Mouse (Mus musculus): ENCODE results near the gene Mau2. TPM values are rescaled to one million over a fixed set of nuclear protein-coding genes. Genes with fewer than 3 reads are reported as not detected.
A peak's percentile ranks its signal among the peaks of the same experiment; 100 is the strongest.
"Not testable (repeated sequence)": the region's sequence is repeated elsewhere in the genome, so short reads cannot be mapped to it uniquely, and the experiment has no call there.

The Mau2 gene
- polyA plus RNA-seq, 1 experiment from 2014 or later, result 69.4 TPM

DNA sequence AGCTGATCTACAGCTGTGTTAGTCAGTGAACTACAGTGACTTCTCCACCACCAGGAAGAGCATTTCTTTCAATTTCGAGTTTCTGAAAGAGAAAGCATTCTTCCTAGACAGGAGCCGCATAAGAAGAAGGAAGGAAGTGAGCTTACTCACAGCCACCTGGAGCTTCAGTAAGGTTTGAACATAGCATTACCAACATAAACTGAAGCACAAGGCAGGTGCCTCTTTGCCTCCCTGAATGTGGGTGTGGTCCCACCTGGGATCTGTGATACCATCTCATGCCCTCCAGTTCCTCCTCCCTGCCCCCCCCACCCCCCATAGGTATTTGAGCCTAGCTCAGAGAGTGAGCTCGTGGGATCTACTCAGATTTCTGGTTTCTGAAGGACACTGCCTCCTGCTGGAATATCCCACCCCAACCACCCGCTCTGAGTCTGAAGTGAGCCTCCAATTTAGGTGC is 39.3 kb downstream of the Mau2 start:
- no peak overlapping the region for H3K9ac ChIP-seq
- no peaks in the 10 kb centered on the region for H3K27me3 ChIP-seq (ENCODE audit: control insufficient read depth, insufficient read depth, low read length)
- DNase-seq (ENCODE audit: low spot score) (no peak), ATAC-seq (ENCODE audit: low FRiP score) (no peak)
- no peaks in the 10 kb centered on the region for H3K36me3 ChIP-seq (replicated peaks; ENCODE audit: control insufficient read depth, insufficient read depth)
- no peak overlapping the region for H3K27ac ChIP-seq
- no peak overlapping the region for H3K4me3 ChIP-seq (replicated peaks; ENCODE audit: low read length)
- 67% methylated on average over 4 of the region's 4 CpGs for WGBS
- no peak overlapping the region for H3K4me2 ChIP-seq (replicated peaks)
- no peaks in the 10 kb centered on the region; the same call in 1 of the 2 replicates for H3K4me1 ChIP-seq (replicated peaks; ENCODE audit: control insufficient read depth, insufficient read depth, low read length)
- no peaks in the 10 kb centered on the region for H3K9me3 ChIP-seq (ENCODE audit: control insufficient read depth, low read length)

DNA sequence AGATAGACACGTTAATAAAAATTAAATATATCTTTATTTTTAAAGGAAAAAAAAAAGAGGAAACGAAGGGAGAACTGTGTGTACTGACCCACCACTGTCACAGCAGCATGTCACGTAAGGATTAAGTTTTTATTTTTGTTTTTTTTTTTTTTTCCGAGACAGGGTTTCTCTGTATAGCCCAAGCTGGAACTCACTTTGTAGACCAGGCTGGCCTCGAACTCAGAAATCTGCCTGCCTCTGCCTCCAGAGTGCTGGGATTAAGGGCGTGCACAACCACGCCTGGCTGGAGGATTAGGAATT is 40.7 kb downstream of the Mau2 start:
- H3K4me3 ChIP-seq (replicated peaks; ENCODE audit: low read length); ATAC-seq (ENCODE audit: low FRiP score); H3K9me3 ChIP-seq (ENCODE audit: control insufficient read depth, low read length); H3K27ac ChIP-seq; H3K9ac ChIP-seq; H3K4me1 ChIP-seq (replicated peaks; ENCODE audit: control insufficient read depth, insufficient read depth, low read length); H3K4me2 ChIP-seq (replicated peaks); H3K36me3 ChIP-seq (replicated peaks; ENCODE audit: control insufficient read depth, insufficient read depth); DNase-seq (ENCODE audit: low spot score); H3K27me3 ChIP-seq (ENCODE audit: control insufficient read depth, insufficient read depth, low read length): not testable (repeated sequence)
- WGBS, result 40% methylated on average over 7 of the region's 7 CpGs

DNA sequence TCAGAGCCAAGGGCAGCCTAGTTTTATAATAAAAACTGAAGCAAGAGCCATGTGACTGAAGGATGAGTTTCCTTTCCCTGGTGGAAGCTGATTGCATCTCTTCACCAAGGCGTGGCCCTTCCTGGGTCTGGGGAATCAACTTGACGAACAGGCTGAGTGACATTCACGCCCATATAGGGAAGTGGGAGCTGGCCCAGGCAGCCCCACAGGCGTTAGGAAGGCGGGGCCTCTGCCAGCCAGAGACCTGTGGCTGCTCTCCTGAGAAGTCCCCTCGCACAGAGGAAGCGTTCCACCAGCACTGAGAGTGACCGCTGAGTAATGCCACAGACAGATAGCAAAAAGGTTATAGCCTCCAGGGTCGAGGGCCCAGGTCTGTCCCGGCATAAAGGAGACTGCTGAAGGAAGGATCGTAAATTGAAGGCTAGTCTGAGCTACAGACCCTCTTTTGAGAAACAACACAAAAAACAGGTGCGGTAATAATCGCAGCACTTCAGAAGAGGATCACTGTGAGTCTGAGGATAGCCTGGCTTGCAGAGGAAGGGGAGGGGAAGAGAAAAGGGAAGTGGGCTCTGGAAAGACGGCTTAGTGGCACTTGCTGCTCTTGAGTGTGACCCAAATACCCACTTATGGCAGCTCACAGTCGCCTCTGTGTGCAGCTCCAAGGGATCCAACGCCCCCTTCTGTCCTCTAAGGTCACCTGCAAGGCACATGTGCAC is 41.2 kb downstream of the Mau2 start:
- Histone ChIP-seq H3K27me3 (ENCODE audit: control insufficient read depth, insufficient read depth, low read length) (no peaks in the 10 kb centered on the region), H3K9me3 (ENCODE audit: control insufficient read depth, low read length) (no peaks in the 10 kb centered on the region), H3K4me3 (replicated peaks; ENCODE audit: low read length) (no peak overlapping the region), H3K9ac (no peak overlapping the region), H3K27ac (no peak overlapping the region), H3K4me2 (replicated peaks) (peak overlapping the region; percentile 24), H3K36me3 (replicated peaks; ENCODE audit: control insufficient read depth, insufficient read depth) (no peaks in the 10 kb centered on the region), H3K4me1 (replicated peaks; ENCODE audit: control insufficient read depth, insufficient read depth, low read length) (no peaks in the 10 kb centered on the region; the same call in 1 of the 2 replicates)
- WGBS, result 3% methylated on average over 16 of the region's 16 CpGs
- ATAC-seq (ENCODE audit: low FRiP score), result no peak
- DNase-seq (ENCODE audit: low spot score), result no peak

- no peaks in the 10 kb centered on the region for H3K27me3 ChIP-seq (ENCODE audit: control insufficient read depth, insufficient read depth, low read length)
- no peak overlapping the region for H3K9ac ChIP-seq
- no peak overlapping the region for H3K4me2 ChIP-seq (replicated peaks)
- H3K27ac ChIP-seq, result no peak overlapping the region
- no peaks in the 10 kb centered on the region for H3K36me3 ChIP-seq (replicated peaks; ENCODE audit: control insufficient read depth, insufficient read depth)
- 78% methylated on average over 2 of the region's 2 CpGs for WGBS
- H3K9me3 ChIP-seq (ENCODE audit: control insufficient read depth, low read length), result no peaks in the 10 kb centered on the region
- peaks cover 2% of the 10 kb centered on the region; the same call in 1 of the 2 replicates for H3K4me1 ChIP-seq (replicated peaks; ENCODE audit: control insufficient read depth, insufficient read depth, low read length)
- DNase-seq (ENCODE audit: low spot score) (no peak), ATAC-seq (ENCODE audit: low FRiP score) (no peak)
- H3K4me3 ChIP-seq (replicated peaks; ENCODE audit: low read length), result no peak overlapping the region
Measured at GRCm38 (mm10) chr8:70000226-70000625, 42.3 kb downstream of the Mau2 start.

GRCm38 (mm10) chr8:69999236-69999635 is 43.3 kb downstream of the Mau2 start:
- Histone ChIP-seq H3K36me3 (replicated peaks; ENCODE audit: control insufficient read depth, insufficient read depth) (no peaks in the 10 kb centered on the region), H3K4me2 (replicated peaks) (no peak overlapping the region), H3K27me3 (ENCODE audit: control insufficient read depth, insufficient read depth, low read length) (no peaks in the 10 kb centered on the region), H3K4me3 (replicated peaks; ENCODE audit: low read length) (no peak overlapping the region), H3K9me3 (ENCODE audit: control insufficient read depth, low read length) (no peaks in the 10 kb centered on the region), H3K27ac (no peak overlapping the region), H3K4me1 (replicated peaks; ENCODE audit: control insufficient read depth, insufficient read depth, low read length) (peaks cover 6% of the 10 kb centered on the region; the same call in 1 of the 2 replicates), H3K9ac (no peak overlapping the region)
- ATAC-seq (ENCODE audit: low FRiP score) (no peak), DNase-seq (ENCODE audit: low spot score) (no peak)
- WGBS, result 98% methylated on average over 4 of the region's 4 CpGs

DNA sequence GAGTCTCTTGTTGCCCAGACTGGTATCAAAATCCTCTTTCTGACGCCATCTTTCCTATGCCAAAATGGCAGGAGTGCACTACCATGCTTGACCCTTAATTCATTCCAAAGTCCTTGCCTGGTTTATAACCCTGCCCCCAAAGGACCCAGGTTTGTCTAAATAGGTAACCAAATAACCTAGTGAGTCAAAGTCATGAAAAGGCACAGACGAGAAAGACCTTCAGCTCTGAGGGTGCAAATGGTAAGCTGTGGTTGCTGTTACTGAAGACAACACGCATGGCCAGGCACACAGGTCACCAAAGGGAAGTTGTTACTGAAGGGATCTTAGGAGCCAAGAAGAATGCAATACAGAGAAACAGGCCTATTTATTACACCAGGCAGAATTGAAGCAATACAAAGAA is 43.8 kb downstream of the Mau2 start:
- no peak overlapping the region for H3K4me3 ChIP-seq (replicated peaks; ENCODE audit: low read length)
- no peaks in the 10 kb centered on the region for H3K27me3 ChIP-seq (ENCODE audit: control insufficient read depth, insufficient read depth, low read length)
- H3K36me3 ChIP-seq (replicated peaks; ENCODE audit: control insufficient read depth, insufficient read depth), result no peaks in the 10 kb centered on the region
- ATAC-seq (ENCODE audit: low FRiP score) (no peak), DNase-seq (ENCODE audit: low spot score) (no peak)
- H3K27ac ChIP-seq, result no peak overlapping the region
- no peak overlapping the region for H3K4me2 ChIP-seq (replicated peaks)
- no peaks in the 10 kb centered on the region for H3K9me3 ChIP-seq (ENCODE audit: control insufficient read depth, low read length)
- H3K4me1 ChIP-seq (replicated peaks; ENCODE audit: control insufficient read depth, insufficient read depth, low read length), result peaks cover 9% of the 10 kb centered on the region; the same call in 1 of the 2 replicates
- no peak overlapping the region for H3K9ac ChIP-seq
- WGBS, result 91% methylated on average over 3 of the region's 3 CpGs

- H3K4me2 ChIP-seq (replicated peaks), result peak overlapping the region; percentile 83
- peak overlapping the region; percentile 71 for H3K9ac ChIP-seq
- ATAC-seq (ENCODE audit: low FRiP score) (no peak), DNase-seq (ENCODE audit: low spot score) (no peak)
- peak overlapping the region; percentile 71 for H3K27ac ChIP-seq
- H3K4me1 ChIP-seq (replicated peaks; ENCODE audit: control insufficient read depth, insufficient read depth, low read length), result peaks cover 9% of the 10 kb centered on the region; the same call in 1 of the 2 replicates
- WGBS, result 3% methylated on average over 35 of the region's 35 CpGs
- peak overlapping the region; percentile 90 for H3K4me3 ChIP-seq (replicated peaks; ENCODE audit: low read length)
- H3K9me3 ChIP-seq (ENCODE audit: control insufficient read depth, low read length), result no peaks in the 10 kb centered on the region
- H3K27me3 ChIP-seq (ENCODE audit: control insufficient read depth, insufficient read depth, low read length), result no peaks in the 10 kb centered on the region
- H3K36me3 ChIP-seq (replicated peaks; ENCODE audit: control insufficient read depth, insufficient read depth), result no peaks in the 10 kb centered on the region
Measured at GRCm38 (mm10) chr8:69996589-69997285, 45.8 kb downstream of the Mau2 start.

DNA sequence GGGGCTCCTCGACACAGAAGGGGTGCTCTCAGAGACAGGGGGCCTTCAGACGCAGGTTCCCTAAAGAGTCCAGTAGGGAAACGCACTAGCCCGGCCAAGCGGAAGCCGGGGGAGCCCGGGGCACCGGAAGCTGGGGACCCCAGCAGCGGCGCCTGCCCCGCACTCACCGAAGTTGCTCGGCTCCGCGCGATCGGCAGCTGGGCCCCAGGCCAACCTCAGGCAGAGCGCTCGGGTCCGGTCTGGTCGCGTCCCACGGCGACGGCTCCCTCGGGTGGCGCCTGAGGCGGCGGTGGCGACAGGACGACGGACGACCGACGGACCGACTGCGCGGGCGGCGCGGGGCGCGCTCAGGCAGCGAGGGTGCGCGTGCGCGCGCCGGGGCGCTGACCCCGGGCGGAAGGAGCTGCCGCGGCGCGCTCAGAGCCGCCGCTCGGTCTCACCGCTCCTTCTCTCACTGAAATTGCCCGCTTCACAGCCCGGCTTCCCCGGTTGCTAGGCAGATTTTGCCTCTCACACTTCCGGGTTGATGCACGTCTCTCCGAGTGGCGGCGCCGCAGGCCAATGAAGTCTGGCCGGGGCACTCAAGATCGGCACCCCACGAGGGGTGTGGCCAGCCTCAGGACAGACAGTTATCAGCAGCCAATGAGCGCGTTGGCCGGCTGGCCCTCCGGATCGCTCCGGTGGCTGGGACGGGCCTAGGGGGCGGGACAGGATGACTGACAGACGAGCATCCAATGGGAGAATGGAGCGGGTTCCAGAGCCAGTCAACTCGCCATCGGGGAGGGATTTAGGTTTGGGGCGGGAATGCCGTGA is 46.6 kb downstream of the Mau2 start, which contains the start of gene Gatad2a:
Gene Gatad2a, minus strand, starts transcription at position 609 of the 813 bp plus-strand sequence.
- H3K9me3 ChIP-seq (ENCODE audit: control insufficient read depth, low read length), result no peaks in the 10 kb centered on the region
- peak; percentile 97 for DNase-seq (ENCODE audit: low spot score)
- WGBS, result under 1% methylated on average over 81 of the region's 87 CpGs
- H3K9ac ChIP-seq, result peak within 1 kb of the TSS; percentile 80
- peaks cover 9% of the 10 kb centered on the region; the same call in 1 of the 2 replicates for H3K4me1 ChIP-seq (replicated peaks; ENCODE audit: control insufficient read depth, insufficient read depth, low read length)
- ATAC-seq (ENCODE audit: low FRiP score), result peak; percentile 100
- no peaks in the 10 kb centered on the region for H3K27me3 ChIP-seq (ENCODE audit: control insufficient read depth, insufficient read depth, low read length)
- H3K27ac ChIP-seq, result peak within 1 kb of the TSS; percentile 84
- peak within 1 kb of the TSS; percentile 90 for H3K4me3 ChIP-seq (replicated peaks; ENCODE audit: low read length)
- peak within 1 kb of the TSS; percentile 83 for H3K4me2 ChIP-seq (replicated peaks)
- H3K36me3 ChIP-seq (replicated peaks; ENCODE audit: control insufficient read depth, insufficient read depth), result no peaks in the 10 kb centered on the region

DNA sequence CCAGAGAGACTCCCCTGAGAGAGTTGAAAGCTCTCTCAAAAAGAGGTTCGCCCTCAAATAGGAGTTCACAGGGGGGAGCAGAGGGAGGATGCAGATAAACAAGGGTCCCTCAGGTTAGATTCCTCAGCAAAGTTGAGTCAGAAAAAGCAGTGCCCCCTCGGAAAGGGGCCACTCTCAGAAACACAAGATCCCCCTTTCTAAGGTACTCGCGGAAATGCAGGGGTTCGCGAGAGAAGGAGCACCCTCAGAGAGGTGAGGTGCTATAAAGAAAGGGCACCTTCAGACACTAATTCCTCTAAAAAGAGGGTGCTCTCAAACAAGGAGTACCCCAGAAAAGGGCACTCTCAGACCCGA is 47.1 kb downstream of the Mau2 start:
- no peaks in the 10 kb centered on the region for H3K27me3 ChIP-seq (ENCODE audit: control insufficient read depth, insufficient read depth, low read length)
- peak overlapping the region; percentile 90 for H3K4me3 ChIP-seq (replicated peaks; ENCODE audit: low read length)
- no peaks in the 10 kb centered on the region for H3K9me3 ChIP-seq (ENCODE audit: control insufficient read depth, low read length)
- peaks cover 9% of the 10 kb centered on the region; the same call in 1 of the 2 replicates for H3K4me1 ChIP-seq (replicated peaks; ENCODE audit: control insufficient read depth, insufficient read depth, low read length)
- H3K27ac ChIP-seq, result 0 out of 2 replicates have a peak overlapping the region, but pooled peaks have one; percentile 84
- ATAC-seq (ENCODE audit: low FRiP score) (no peak), DNase-seq (ENCODE audit: low spot score) (no peak)
- H3K4me2 ChIP-seq (replicated peaks), result peak overlapping the region; percentile 83
- peak overlapping the region; percentile 80 for H3K9ac ChIP-seq
- H3K36me3 ChIP-seq (replicated peaks; ENCODE audit: control insufficient read depth, insufficient read depth), result no peaks in the 10 kb centered on the region
- WGBS, result under 1% methylated on average over 7 of the region's 7 CpGs
